Mouse (Mus musculus) lung, postnatal 0 days (tissue): Measurements from ENCODE around the gene Mfsd9. TPM values are rescaled to one million over a fixed set of nuclear protein-coding genes. Genes with fewer than 3 reads are reported as not detected.

Experiments used
- ATAC-seq: fragments of 200-750 bp; cut with Nextera tagmentation; 2 replicates; pipeline ENCODE4 v1.8.0; 2017; ENCODE audit warnings: moderate library complexity
- DNase-seq: peaks from one replicate; pipeline ENCODE4 v3.0.0-alpha.2; 2016; ENCODE audit warnings: low spot score
- H3K27ac ChIP-seq: fragments of 300-500 bp; sonication (generic); 2 replicates; pipeline ENCODE4 v1.5.1; 2014; ENCODE audit warnings: antibody characterized with exemption, mild to moderate bottlenecking, low read length, mixed read lengths
- H3K27me3 ChIP-seq: fragments of 300-500 bp; sonication (generic); replicated peaks from 2 replicates; pipeline ENCODE4 v1.6.1; 2014; ENCODE audit warnings: low read length, mixed read lengths; ENCODE audit not compliant: insufficient read depth
- H3K36me3 ChIP-seq: fragments of 300-500 bp; sonication (generic); 2 replicates; pipeline ENCODE4 v1.6.1; 2014; ENCODE audit warnings: low read length, mixed read lengths; ENCODE audit not compliant: insufficient read depth
- H3K4me1 ChIP-seq: fragments of 300-500 bp; sonication (generic); 2 replicates; pipeline ENCODE4 v1.6.1; 2014; ENCODE audit warnings: antibody characterized with exemption, low read depth, low read length, mixed read lengths; ENCODE audit not compliant: insufficient read depth
- H3K4me2 ChIP-seq: fragments of 300-500 bp; sonication (generic); replicated peaks from 2 replicates; pipeline ENCODE4 v1.6.1; 2014; ENCODE audit warnings: low read depth, mild to moderate bottlenecking, low read length, moderate library complexity, mixed read lengths
- H3K4me3 ChIP-seq: fragments of 300-500 bp; sonication (generic); 2 replicates; pipeline ENCODE4 v1.5.1; 2014; ENCODE audit warnings: low read depth, low read length
- H3K9ac ChIP-seq: fragments of 300-500 bp; sonication (generic); replicated peaks from 2 replicates; pipeline ENCODE4 v1.6.1; 2014; ENCODE audit warnings: low read depth, mild to moderate bottlenecking
- H3K9me3 ChIP-seq: fragments of 300-500 bp; sonication (generic); 2 replicates; pipeline ENCODE4 v1.6.1; 2016; ENCODE audit warnings: low read length, mixed read lengths
- CTCF ChIP-seq: IDR thresholded peaks from 2 replicates; pipeline ENCODE4 v1.5.1; 2016; ENCODE audit warnings: antibody characterized with exemption, mild to moderate bottlenecking
- EP300 ChIP-seq: IDR thresholded peaks from 2 replicates; pipeline ENCODE4 v1.6.1; 2016; ENCODE audit warnings: antibody characterized with exemption, mild to moderate bottlenecking, control low read depth
- WGBS: fragments of 180-500 bp; shearing (Covaris S2); extraction: QIAGEN DNeasy Blood & Tissue Kit; methylation state at CpG from one replicate; pipeline ENCODE4 v1.1.7; 2014; 5-methylcytosine and 5-hydroxymethylcytosine counted together
- polyA plus RNA-seq: library from polyadenylated mRNA; unstranded; fragments of >200 nt; fragmentation: Nextera tagmentation; extraction: Ambion mirVana; gene quantifications from 2 replicates; pipeline ENCODE4 v1.2.1, GENCODE M21; 2015

Mfsd9 gene
- polyA plus RNA-seq, 1 experiment from 2014 or later, result 3.0 TPM

DNA sequence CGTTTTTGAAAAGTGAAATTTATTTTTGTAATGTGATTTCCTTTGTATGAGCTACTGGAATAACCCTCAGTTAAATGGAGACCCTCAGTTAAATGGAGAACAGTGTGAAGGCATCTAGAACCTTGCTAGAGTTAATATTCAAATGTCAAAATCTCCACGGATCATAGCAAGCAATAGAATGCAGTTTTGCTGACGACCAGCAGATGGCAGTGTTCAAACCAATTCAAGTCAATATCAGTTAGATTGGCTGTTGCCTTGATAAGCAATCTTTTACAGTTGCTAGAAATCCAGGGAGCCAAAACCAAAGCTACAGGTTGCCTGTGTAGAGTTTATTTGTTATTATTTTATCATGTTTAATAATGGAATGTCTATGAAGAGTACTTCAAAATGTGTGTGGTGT lies 12.3 kb upstream of the Mfsd9 start:
- no peaks in the 10 kb centered on the region for H3K4me1 ChIP-seq
- peak; percentile 87 for TF ChIP-seq CTCF
- no peak for TF ChIP-seq EP300
- H3K9ac ChIP-seq, result no peak overlapping the region
- WGBS, result 24% methylated on average over 3 of the region's 3 CpGs
- no peak overlapping the region for H3K4me3 ChIP-seq
- no peaks in the 10 kb centered on the region for H3K27me3 ChIP-seq
- no peaks in the 10 kb centered on the region for H3K9me3 ChIP-seq
- peak; percentile 65 for DNase-seq
- no peaks in the 10 kb centered on the region for H3K36me3 ChIP-seq
- H3K27ac ChIP-seq, result no peak overlapping the region
- ATAC-seq, result no peak
- no peak overlapping the region for H3K4me2 ChIP-seq

DNA sequence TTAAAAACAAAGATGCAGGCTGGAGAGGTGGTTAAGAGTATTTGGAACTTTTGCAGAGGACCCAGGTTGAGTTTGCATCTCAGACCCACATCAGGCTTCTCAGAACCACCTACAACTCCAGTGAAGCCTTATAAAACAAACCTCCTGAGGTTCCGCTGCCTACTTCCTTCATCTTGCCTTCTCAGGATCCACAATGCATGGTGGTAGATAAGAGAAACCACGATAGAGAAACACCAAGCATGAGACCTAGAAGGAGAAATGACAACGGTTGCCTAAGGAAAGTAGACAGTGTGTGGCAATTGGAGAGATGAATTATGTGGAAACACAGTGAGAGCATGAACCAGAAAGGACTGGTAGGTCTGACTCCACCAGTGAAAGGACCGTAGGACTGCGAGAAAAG lies 10.4 kb upstream of the Mfsd9 start:
- no peaks in the 10 kb centered on the region for H3K4me1 ChIP-seq
- DNase-seq (no peak), ATAC-seq (no peak)
- H3K36me3 ChIP-seq, result no peaks in the 10 kb centered on the region
- WGBS, result 74% methylated on average over 5 of the region's 5 CpGs
- H3K27me3 ChIP-seq, result no peaks in the 10 kb centered on the region
- no peak overlapping the region for H3K4me2 ChIP-seq
- TF ChIP-seq CTCF (no peak), EP300 (no peak)
- H3K27ac ChIP-seq, result no peak overlapping the region
- no peak overlapping the region for H3K9ac ChIP-seq
- H3K9me3 ChIP-seq, result no peaks in the 10 kb centered on the region
- no peak overlapping the region for H3K4me3 ChIP-seq

DNA sequence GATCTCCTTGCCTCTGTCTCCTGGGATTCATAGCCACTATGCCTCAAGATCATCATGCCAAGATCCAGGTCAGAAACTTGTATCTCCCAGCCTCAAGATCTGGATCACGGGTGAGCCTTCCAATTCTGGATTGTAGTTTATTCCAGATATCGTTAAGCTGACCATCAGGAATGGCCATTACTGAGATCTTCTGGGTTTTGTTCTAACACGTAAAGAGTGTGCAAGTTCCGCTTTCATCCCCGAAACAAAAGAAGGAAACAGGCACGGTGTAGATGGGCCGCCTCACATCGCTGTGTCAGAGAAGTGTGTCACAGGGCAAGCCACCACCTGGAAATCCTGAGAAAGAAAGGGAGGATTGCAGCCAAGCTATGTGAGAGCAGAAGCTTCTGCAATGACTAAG lies 8.6 kb upstream of the Mfsd9 start:
- Histone ChIP-seq H3K27ac (no peak overlapping the region), H3K9me3 (no peaks in the 10 kb centered on the region), H3K4me1 (no peaks in the 10 kb centered on the region), H3K36me3 (no peaks in the 10 kb centered on the region), H3K27me3 (no peaks in the 10 kb centered on the region), H3K4me3 (no peak overlapping the region), H3K9ac (no peak overlapping the region), H3K4me2 (no peak overlapping the region)
- no peak for ATAC-seq
- no peak for DNase-seq
- 85% methylated on average over 8 of the region's 8 CpGs for WGBS
- TF ChIP-seq CTCF (no peak), EP300 (no peak)

DNA sequence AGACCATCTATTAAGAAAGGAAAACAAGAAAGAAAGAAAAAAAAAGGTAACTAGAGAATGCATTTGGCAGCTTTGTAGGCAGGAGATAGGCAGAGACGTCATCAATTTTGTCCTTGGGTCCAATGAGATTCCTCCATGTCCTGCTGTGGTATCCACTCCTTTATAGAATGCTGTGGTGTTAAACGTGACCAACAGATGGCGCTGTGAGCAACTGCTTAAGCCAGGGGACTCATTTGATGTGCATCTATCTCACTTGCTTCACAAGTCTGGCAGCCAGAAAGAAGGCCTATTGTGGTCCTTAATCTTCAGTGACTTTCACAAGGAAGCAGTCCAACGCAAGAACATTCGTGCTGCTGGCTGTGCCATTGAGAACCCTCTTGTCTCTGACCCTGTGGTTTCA lies 6.9 kb upstream of the Mfsd9 start:
- 9% methylated on average over 5 of the region's 5 CpGs for WGBS
- H3K36me3 ChIP-seq, result no peaks in the 10 kb centered on the region
- H3K4me1 ChIP-seq, result no peaks in the 10 kb centered on the region
- no peak for TF ChIP-seq EP300
- TF ChIP-seq CTCF, result peak; percentile 83
- ATAC-seq (peak; percentile 53), DNase-seq (peak; percentile 70)
- H3K9ac ChIP-seq, result no peak overlapping the region
- H3K27ac ChIP-seq, result no peak overlapping the region
- no peak overlapping the region for H3K4me3 ChIP-seq
- H3K27me3 ChIP-seq, result no peaks in the 10 kb centered on the region
- H3K4me2 ChIP-seq, result no peak overlapping the region
- no peaks in the 10 kb centered on the region for H3K9me3 ChIP-seq

DNA sequence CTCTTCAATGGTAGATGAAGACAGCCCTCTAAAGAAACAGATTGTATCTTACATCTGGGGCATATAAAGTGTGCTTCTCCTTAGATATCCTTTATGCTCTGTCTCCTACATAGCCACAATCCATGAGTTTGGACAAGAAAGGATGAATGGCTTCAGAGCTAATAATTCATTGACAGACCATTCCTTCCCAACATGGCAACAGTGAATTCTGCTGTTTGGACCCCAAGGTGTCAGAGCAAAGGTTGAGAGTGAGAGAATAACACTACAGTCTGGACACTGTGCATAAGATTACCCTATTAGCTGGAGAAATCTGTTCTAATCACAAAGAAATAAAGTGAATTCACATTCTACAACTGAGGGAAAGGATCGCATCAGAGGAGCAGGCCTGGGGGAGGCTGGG lies 5.0 kb upstream of the Mfsd9 start:
- H3K27me3 ChIP-seq, result no peaks in the 10 kb centered on the region
- no peak overlapping the region for H3K27ac ChIP-seq
- H3K4me1 ChIP-seq, result peaks cover 3% of the 10 kb centered on the region; the same call in 1 of the 2 replicates
- no peak for DNase-seq
- 97% methylated on average over 1 of the region's 1 CpGs for whole genome bisulfite sequencing
- no peak overlapping the region for H3K4me2 ChIP-seq
- H3K9ac ChIP-seq, result no peak overlapping the region
- no peaks in the 10 kb centered on the region for H3K36me3 ChIP-seq
- TF ChIP-seq EP300 (no peak), CTCF (no peak)
- H3K4me3 ChIP-seq, result no peak overlapping the region
- H3K9me3 ChIP-seq, result no peaks in the 10 kb centered on the region
- ATAC-seq, result no peak

DNA sequence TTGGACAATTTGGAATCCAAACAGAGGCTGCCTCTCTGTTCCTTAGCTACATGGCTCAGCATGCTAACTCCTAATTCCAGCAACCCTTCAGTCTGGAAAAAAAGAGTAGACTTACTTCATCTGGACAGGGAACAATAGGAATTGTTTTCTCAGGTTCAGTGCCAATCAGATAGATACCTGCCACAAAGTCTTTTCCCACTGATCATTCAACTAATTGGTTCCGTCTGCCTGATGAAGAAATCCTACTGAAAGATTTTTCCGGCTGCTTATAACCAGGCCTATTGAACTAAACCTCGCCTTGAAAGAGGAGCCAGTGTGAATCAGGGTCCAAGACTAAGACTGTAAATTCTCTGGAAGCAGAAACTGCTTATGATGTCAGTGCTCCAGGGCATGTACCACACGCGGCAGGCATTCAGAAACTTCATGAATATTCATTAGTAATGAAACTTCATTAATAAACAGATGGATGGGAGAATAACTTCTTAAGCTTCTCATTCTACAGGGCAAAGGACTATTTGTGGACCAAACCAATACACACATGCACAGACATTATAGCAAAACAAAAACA lies 737 bp downstream of the Mfsd9 start:
- peak overlapping the region; percentile 56 for H3K4me3 ChIP-seq
- no peak overlapping the region for H3K27ac ChIP-seq
- ATAC-seq (no peak), DNase-seq (no peak)
- no peaks in the 10 kb centered on the region for H3K27me3 ChIP-seq
- no peak for TF ChIP-seq CTCF
- H3K9ac ChIP-seq, result no peak overlapping the region
- peak overlapping the region; percentile 59 for H3K4me2 ChIP-seq
- H3K9me3 ChIP-seq, result no peaks in the 10 kb centered on the region
- WGBS, result 45% methylated on average over 5 of the region's 5 CpGs
- H3K4me1 ChIP-seq, result peaks cover 3% of the 10 kb centered on the region; the same call in 1 of the 2 replicates
- no peaks in the 10 kb centered on the region for H3K36me3 ChIP-seq

DNA sequence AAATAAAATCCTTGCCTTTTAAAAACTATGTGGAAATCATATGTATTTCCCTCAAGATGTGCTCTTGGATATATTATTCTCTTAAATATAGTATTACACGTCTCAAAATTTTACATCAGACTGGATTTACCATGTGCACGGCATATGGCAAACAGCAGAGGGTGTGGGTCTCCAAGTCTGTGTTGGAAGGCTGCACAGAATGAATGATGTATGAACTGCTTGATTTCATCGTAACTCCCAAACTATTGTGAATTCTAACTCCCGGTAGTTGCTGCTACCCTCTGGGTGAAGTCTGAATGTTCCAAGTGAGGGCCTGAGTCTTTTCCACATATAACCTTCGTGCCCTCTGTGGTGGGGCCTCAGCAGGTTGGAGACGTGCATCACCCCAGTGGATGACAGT lies 1.5 kb downstream of the Mfsd9 start:
- no peak for ATAC-seq
- Histone ChIP-seq H3K4me1 (peaks cover 3% of the 10 kb centered on the region; the same call in 1 of the 2 replicates), H3K27me3 (no peaks in the 10 kb centered on the region), H3K36me3 (no peaks in the 10 kb centered on the region), H3K9ac (no peak overlapping the region), H3K4me2 (no peak overlapping the region), H3K27ac (no peak overlapping the region), H3K4me3 (no peak overlapping the region), H3K9me3 (no peaks in the 10 kb centered on the region)
- DNase-seq, result no peak
- 78% methylated on average over 6 of the region's 6 CpGs for WGBS
- TF ChIP-seq CTCF (no peak), EP300 (no peak)
